ENCODE assay signal across 21 mouse cellular contexts in the genomic region with DNA sequence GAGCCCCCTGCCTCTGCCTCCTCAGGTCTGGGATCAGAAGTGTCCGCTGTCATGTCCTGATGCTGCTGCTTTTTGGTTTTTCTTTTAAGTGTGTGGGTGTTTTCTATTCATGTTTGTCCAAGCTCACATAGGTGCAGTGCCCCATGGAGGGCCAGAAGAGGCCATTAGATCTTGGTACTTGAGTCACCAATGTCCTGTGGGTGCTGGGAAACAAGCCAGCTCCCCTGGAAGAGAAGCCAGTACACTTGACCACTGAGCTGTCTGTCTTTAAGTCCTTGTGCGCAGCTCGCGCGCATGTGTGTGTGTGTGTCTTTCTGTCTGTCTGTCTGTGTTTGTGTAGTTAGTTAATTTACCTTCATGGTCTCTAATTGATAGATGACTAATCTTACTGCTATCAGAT. TPM values are rescaled to one million over a fixed set of nuclear protein-coding genes. Genes with fewer than 3 reads are reported as not detected.
"Had no signal": no experiment of that assay in that cellular context is flagged by ENCODE, and none has a peak within 500 bp of the region (broad histone marks: within the 10 kb centered on the region; RNA-seq: fewer than 3 reads in every experiment).

No protein-coding gene starts in this region.

- DNase-seq: liver, embryonic 13.5 days; liver, postnatal 0 days; midbrain, embryonic 14.5 days; retina, postnatal 1 day; right cerebral cortex, adult 18-20 months; right cerebral cortex, postnatal 25 days; right cerebral cortex, postnatal 4 days; spleen, adult 18-20 months; thymus, adult 18-20 months; thymus, postnatal 14 days; thymus, postnatal 36 days had no signal

- H3K4me2 ChIP-seq: liver, embryonic 11.5 days; liver, embryonic 13.5 days; liver, embryonic 15.5 days; lung, embryonic 15.5 days; midbrain, embryonic 12.5 days; neural tube, embryonic 13.5 days; neural tube, embryonic 15.5 days had no signal

- H3K9me3 ChIP-seq: liver, embryonic 13.5 days; liver, embryonic 15.5 days; lung, embryonic 15.5 days; midbrain, embryonic 10.5 days; midbrain, embryonic 12.5 days; neural tube, embryonic 13.5 days; neural tube, embryonic 15.5 days had no signal

- H3K4me3 ChIP-seq: liver, embryonic 13.5 days; liver, embryonic 15.5 days; lung, embryonic 15.5 days; midbrain, embryonic 10.5 days; midbrain, embryonic 12.5 days; myocyte; neural tube, embryonic 13.5 days; neural tube, embryonic 15.5 days had no signal

- H3K27ac ChIP-seq: liver, embryonic 13.5 days; liver, embryonic 15.5 days; lung, embryonic 15.5 days; midbrain, embryonic 10.5 days; midbrain, embryonic 12.5 days; neural tube, embryonic 13.5 days; neural tube, embryonic 15.5 days had no signal

- H3K27me3 ChIP-seq: liver, embryonic 13.5 days; liver, embryonic 15.5 days; lung, embryonic 15.5 days; midbrain, embryonic 12.5 days; neural tube, embryonic 13.5 days; neural tube, embryonic 15.5 days had no signal

- H3K4me1 ChIP-seq: liver, embryonic 13.5 days; liver, embryonic 15.5 days; lung, embryonic 15.5 days; midbrain, embryonic 10.5 days; midbrain, embryonic 12.5 days; neural tube, embryonic 13.5 days; neural tube, embryonic 15.5 days had no signal

- H3K9ac ChIP-seq: liver, embryonic 13.5 days; liver, embryonic 15.5 days; liver, postnatal 0 days; lung, embryonic 15.5 days; midbrain, embryonic 12.5 days; neural tube, embryonic 13.5 days; neural tube, embryonic 15.5 days had no signal

- ATAC-seq: liver, postnatal 0 days; midbrain, embryonic 16.5 days had no signal

RNA-seq across cellular contexts. Expression of a gene that starts 55.0 kb away (rescaled TPM):
- total RNA-seq: megakaryocyte-erythroid progenitor cell, adult 5-6 weeks had no signal
